Mouse (Mus musculus) lung, embryonic 15.5 days (tissue): Measurements from ENCODE around the gene Hist1h2ae. TPM values are rescaled to one million over a fixed set of nuclear protein-coding genes. Genes with fewer than 3 reads are reported as not detected.

Source experiments
- ATAC-seq: fragments of 200-750 bp; cut with Nextera tagmentation; 2 replicates; pipeline ENCODE4 v1.8.0; 2017; ENCODE audit warnings: moderate number of reproducible peaks, borderline replicate concordance; ENCODE audit not compliant: low FRiP score, low TSS enrichment; ENCODE audit errors: extremely low read depth
- H3K27ac ChIP-seq: fragments of 300-500 bp; sonication (generic); 2 replicates; pipeline ENCODE4 v1.5.1; 2015; ENCODE audit warnings: moderate library complexity, mild to moderate bottlenecking, inconsistent platforms
- H3K27me3 ChIP-seq: fragments of 300-500 bp; sonication (generic); 2 replicates; pipeline ENCODE4 v1.6.1; 2015; ENCODE audit warnings: inconsistent platforms
- H3K36me3 ChIP-seq: fragments of 300-500 bp; sonication (generic); 2 replicates; pipeline ENCODE4 v1.6.1; 2015; ENCODE audit warnings: inconsistent platforms
- H3K4me1 ChIP-seq: fragments of 300-500 bp; sonication (generic); 2 replicates; pipeline ENCODE4 v1.6.1; 2015; ENCODE audit warnings: inconsistent platforms
- H3K4me2 ChIP-seq: fragments of 300-500 bp; sonication (generic); 2 replicates; pipeline ENCODE4 v1.6.1; 2015; ENCODE audit warnings: inconsistent platforms, mild to moderate bottlenecking, moderate library complexity
- H3K4me3 ChIP-seq: fragments of 300-500 bp; sonication (generic); 2 replicates; pipeline ENCODE4 v1.5.1; 2015; ENCODE audit warnings: mild to moderate bottlenecking, inconsistent platforms
- H3K9ac ChIP-seq: fragments of 300-500 bp; sonication (generic); 2 replicates; pipeline ENCODE4 v1.6.1; 2015; ENCODE audit warnings: inconsistent platforms
- H3K9me3 ChIP-seq: fragments of 300-500 bp; sonication (generic); 2 replicates; pipeline ENCODE4 v1.6.1; 2016; ENCODE audit warnings: inconsistent platforms
- WGBS: fragments of 180-500 bp; shearing (Covaris S2); methylation state at CpG from one replicate; pipeline ENCODE4 v1.1.7; 2015; 5-methylcytosine and 5-hydroxymethylcytosine counted together
- polyA plus RNA-seq: library from polyadenylated mRNA; unstranded; fragments of >200 nt; fragmentation: Nextera tagmentation; extraction: Ambion mirVana; gene quantifications from 2 replicates; pipeline ENCODE4 v1.2.1, GENCODE M21; 2015

Gene Hist1h2ae
- polyA plus RNA-seq: 143 and 164 TPM in 2 replicates

- Histone ChIP-seq H3K27ac (peak within 1 kb of the TSS; percentile 98), H3K36me3 (no peaks in the 10 kb centered on the region), H3K4me1 (peaks cover 4% of the 10 kb centered on the region; the same call in 1 of the 2 replicates), H3K27me3 (no peaks in the 10 kb centered on the region), H3K4me3 (peak within 1 kb of the TSS; percentile 47), H3K4me2 (peak within 1 kb of the TSS; percentile 67), H3K9me3 (no peaks in the 10 kb centered on the region), H3K9ac (peak within 1 kb of the TSS; percentile 63)
- ATAC-seq: peak; percentile 90
- 0% methylated on average over 18 of the region's 18 CpGs for WGBS
These were observed at the start of gene Hist1h2ae, which contains the start of gene Hist1h2bg for GRCm38 (mm10) chr13:23571022-23571503. Gene Hist1h2ae, minus strand, starts transcription at chr13:23571220. Gene Hist1h2bg, plus strand, starts transcription at chr13:23571396.

GRCm38 (mm10) chr13:23620056-23620732 lies 49.2 kb upstream of the Hist1h2ae start:
- H3K4me3 ChIP-seq: peak overlapping the region; percentile 73
- H3K4me1 ChIP-seq: peaks cover 13% of the 10 kb centered on the region; the same call in 1 of the 2 replicates
- peak overlapping the region; percentile 100 for H3K27ac ChIP-seq
- 38% methylated on average over 12 of the region's 12 CpGs for WGBS
- peak overlapping the region; percentile 89 for H3K4me2 ChIP-seq
- no peaks in the 10 kb centered on the region for H3K27me3 ChIP-seq
- H3K9me3 ChIP-seq: no peaks in the 10 kb centered on the region
- peak overlapping the region; percentile 99 for H3K9ac ChIP-seq
- H3K36me3 ChIP-seq: no peaks in the 10 kb centered on the region
- ATAC-seq: no peak

GRCm38 (mm10) chr13:23611638-23612037 lies 40.6 kb upstream of the Hist1h2ae start:
- Histone ChIP-seq H3K9me3 (no peaks in the 10 kb centered on the region), H3K4me3 (no peak overlapping the region), H3K4me2 (no peak overlapping the region), H3K4me1 (no peaks in the 10 kb centered on the region), H3K27ac (no peak overlapping the region), H3K9ac (no peak overlapping the region), H3K36me3 (no peaks in the 10 kb centered on the region), H3K27me3 (no peaks in the 10 kb centered on the region)
- 84% methylated on average over 3 of the region's 3 CpGs for WGBS
- no peak for ATAC-seq

GRCm38 (mm10) chr13:23610393-23610792 lies 39.4 kb upstream of the Hist1h2ae start:
- H3K4me3 ChIP-seq: no peak overlapping the region
- H3K36me3 ChIP-seq: no peaks in the 10 kb centered on the region
- no peak overlapping the region for H3K9ac ChIP-seq
- H3K9me3 ChIP-seq: no peaks in the 10 kb centered on the region
- WGBS: 72% methylated on average over 2 of the region's 2 CpGs
- ATAC-seq: no peak
- no peak overlapping the region for H3K27ac ChIP-seq
- H3K27me3 ChIP-seq: no peaks in the 10 kb centered on the region
- H3K4me1 ChIP-seq: no peaks in the 10 kb centered on the region
- no peak overlapping the region for H3K4me2 ChIP-seq

GRCm38 (mm10) chr13:23609844-23610243 lies 38.8 kb upstream of the Hist1h2ae start:
- Histone ChIP-seq H3K9ac (no peak overlapping the region), H3K27me3 (no peaks in the 10 kb centered on the region)

GRCm38 (mm10) chr13:23609209-23609608 lies 38.2 kb upstream of the Hist1h2ae start:
- Histone ChIP-seq H3K27ac (no peak overlapping the region), H3K4me3 (no peak overlapping the region), H3K4me2 (no peak overlapping the region), H3K9ac (no peak overlapping the region), H3K9me3 (no peaks in the 10 kb centered on the region), H3K36me3 (no peaks in the 10 kb centered on the region), H3K4me1 (no peaks in the 10 kb centered on the region), H3K27me3 (no peaks in the 10 kb centered on the region)
- WGBS: 70% methylated on average over 4 of the region's 4 CpGs
- no peak for ATAC-seq

More at GRCm38 (mm10) chr13:23609844-23610243, 38.8 kb upstream of the Hist1h2ae start:
- no peak for ATAC-seq
- Histone ChIP-seq H3K27ac (no peak overlapping the region), H3K4me3 (no peak overlapping the region), H3K4me1 (no peaks in the 10 kb centered on the region), H3K4me2 (no peak overlapping the region), H3K9me3 (no peaks in the 10 kb centered on the region), H3K36me3 (no peaks in the 10 kb centered on the region)

- no peaks in the 10 kb centered on the region for H3K9me3 ChIP-seq
These were observed 34.0 kb upstream of the Hist1h2ae start for GRCm38 (mm10) chr13:23605052-23605451.

GRCm38 (mm10) chr13:23604452-23604851 lies 33.4 kb upstream of the Hist1h2ae start:
- 87% methylated on average over 3 of the region's 3 CpGs for WGBS
- Histone ChIP-seq H3K4me2 (no peak overlapping the region), H3K9me3 (no peaks in the 10 kb centered on the region), H3K36me3 (no peaks in the 10 kb centered on the region), H3K4me3 (no peak overlapping the region), H3K4me1 (no peaks in the 10 kb centered on the region), H3K27ac (no peak overlapping the region), H3K9ac (no peak overlapping the region), H3K27me3 (no peaks in the 10 kb centered on the region)
- no peak for ATAC-seq

More at GRCm38 (mm10) chr13:23605052-23605451, 34.0 kb upstream of the Hist1h2ae start:
- H3K9ac ChIP-seq: no peak overlapping the region
- H3K36me3 ChIP-seq: no peaks in the 10 kb centered on the region
- no peak for ATAC-seq
- no peak overlapping the region for H3K4me3 ChIP-seq
- no peak overlapping the region for H3K27ac ChIP-seq
- H3K4me1 ChIP-seq: no peaks in the 10 kb centered on the region
- H3K27me3 ChIP-seq: no peaks in the 10 kb centered on the region
- H3K4me2 ChIP-seq: no peak overlapping the region
- WGBS: 82% methylated on average over 3 of the region's 3 CpGs

GRCm38 (mm10) chr13:23603182-23603699 lies 32.2 kb upstream of the Hist1h2ae start:
- H3K4me1 ChIP-seq: no peaks in the 10 kb centered on the region
- WGBS: 63% methylated on average over 7 of the region's 7 CpGs
- no peaks in the 10 kb centered on the region for H3K9me3 ChIP-seq
- no peak overlapping the region for H3K9ac ChIP-seq
- H3K27me3 ChIP-seq: no peaks in the 10 kb centered on the region
- no peak overlapping the region for H3K4me3 ChIP-seq
- no peaks in the 10 kb centered on the region for H3K36me3 ChIP-seq
- no peak for ATAC-seq
- H3K27ac ChIP-seq: 0 out of 2 replicates have a peak overlapping the region, but pooled peaks have one; percentile 8
- H3K4me2 ChIP-seq: no peak overlapping the region

GRCm38 (mm10) chr13:23597957-23598356 lies 26.9 kb upstream of the Hist1h2ae start:
- no peaks in the 10 kb centered on the region for H3K27me3 ChIP-seq
- no peaks in the 10 kb centered on the region for H3K36me3 ChIP-seq
- H3K9ac ChIP-seq: no peak overlapping the region
- no peak for ATAC-seq
- 6% methylated on average over 9 of the region's 9 CpGs for WGBS
- H3K4me1 ChIP-seq: peaks cover 4% of the 10 kb centered on the region; the same call in 1 of the 2 replicates
- no peak overlapping the region for H3K4me3 ChIP-seq
- no peak overlapping the region for H3K27ac ChIP-seq
- H3K9me3 ChIP-seq: no peaks in the 10 kb centered on the region
- no peak overlapping the region for H3K4me2 ChIP-seq

GRCm38 (mm10) chr13:23595622-23596372 lies 24.8 kb upstream of the Hist1h2ae start:
- Histone ChIP-seq H3K36me3 (no peaks in the 10 kb centered on the region), H3K4me2 (no peak overlapping the region), H3K4me3 (no peak overlapping the region), H3K27me3 (no peaks in the 10 kb centered on the region), H3K9ac (no peak overlapping the region), H3K9me3 (no peaks in the 10 kb centered on the region), H3K27ac (no peak overlapping the region), H3K4me1 (peaks cover 8% of the 10 kb centered on the region; the same call in 1 of the 2 replicates)
- no peak for ATAC-seq
- 80% methylated on average over 7 of the region's 7 CpGs for WGBS
